Mouse (Mus musculus): ENCODE data around the gene U2af1. TPM values are rescaled to one million over a fixed set of nuclear protein-coding genes. Genes with fewer than 3 reads are reported as not detected.

U2af1 gene
- polyA plus RNA-seq, 1 experiment: 160 TPM

DNA sequence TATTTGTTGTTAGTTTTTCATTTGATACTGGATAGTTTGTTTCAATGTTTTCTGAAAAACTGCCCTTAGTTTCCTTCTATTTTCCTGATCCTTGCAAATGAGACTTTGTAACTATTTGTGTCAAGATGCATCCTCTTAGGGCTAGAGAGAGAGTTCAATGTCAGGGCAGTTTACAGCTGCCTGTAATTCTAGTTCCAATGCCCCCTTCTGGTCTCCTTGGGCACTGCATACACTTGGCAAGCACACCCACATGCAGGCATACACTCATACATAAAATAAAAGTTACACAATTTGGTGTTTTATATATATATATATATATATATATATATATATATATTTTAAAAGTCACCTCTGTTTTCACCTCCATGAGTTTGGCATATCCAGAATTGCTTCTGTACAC, 4.2 kb upstream of the U2af1 start:
- DNase-seq (ENCODE audit: low spot score): no peak

DNA sequence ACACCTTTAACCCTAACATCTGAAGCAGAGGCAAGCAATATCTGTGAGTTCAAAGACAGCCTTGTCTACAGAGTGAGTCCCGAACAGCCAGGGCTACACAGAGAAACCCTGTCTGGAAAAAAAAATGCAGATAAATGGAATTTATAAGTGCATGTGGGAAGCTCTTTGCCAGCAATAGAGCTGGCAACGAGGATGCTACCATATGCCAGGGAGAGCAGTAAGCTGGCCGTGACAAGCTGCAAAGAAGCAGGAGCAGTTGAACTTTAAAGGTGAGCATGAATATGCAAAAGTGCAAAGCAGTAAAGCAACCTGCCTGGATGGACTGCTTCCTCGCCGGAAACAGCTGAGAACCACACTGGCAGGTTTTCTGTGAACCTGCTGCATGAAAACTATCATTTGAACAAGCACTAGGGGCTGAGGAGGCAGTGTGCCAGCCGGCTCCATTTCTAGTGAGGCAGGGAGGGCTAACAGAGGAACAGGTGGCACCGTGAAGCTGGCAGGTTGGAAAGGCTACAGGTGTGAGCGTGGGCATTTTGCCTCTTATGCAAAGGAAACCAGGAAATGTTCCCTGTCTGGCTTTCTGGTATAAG, 2.1 kb upstream of the U2af1 start:
- no peak for DNase-seq (ENCODE audit: low spot score)

DNA sequence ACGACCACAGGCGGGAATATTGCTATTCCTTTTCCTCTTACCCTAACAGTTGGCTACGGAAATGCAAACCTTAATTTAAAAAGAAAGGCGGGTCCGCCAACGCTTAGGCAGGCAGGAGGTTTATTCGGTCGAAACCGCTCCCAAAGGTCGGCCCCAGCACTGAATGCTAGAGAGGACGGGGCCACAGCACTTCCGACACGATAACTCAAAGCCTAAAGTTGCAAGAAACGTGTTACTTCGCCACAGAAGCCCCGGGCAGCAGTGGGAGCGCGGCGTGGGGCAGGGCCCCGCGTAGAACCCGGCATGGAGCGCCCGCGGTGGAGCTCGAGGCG, 590 bp downstream of the U2af1 start:
- DNase-seq (ENCODE audit: low spot score): no peak

DNA sequence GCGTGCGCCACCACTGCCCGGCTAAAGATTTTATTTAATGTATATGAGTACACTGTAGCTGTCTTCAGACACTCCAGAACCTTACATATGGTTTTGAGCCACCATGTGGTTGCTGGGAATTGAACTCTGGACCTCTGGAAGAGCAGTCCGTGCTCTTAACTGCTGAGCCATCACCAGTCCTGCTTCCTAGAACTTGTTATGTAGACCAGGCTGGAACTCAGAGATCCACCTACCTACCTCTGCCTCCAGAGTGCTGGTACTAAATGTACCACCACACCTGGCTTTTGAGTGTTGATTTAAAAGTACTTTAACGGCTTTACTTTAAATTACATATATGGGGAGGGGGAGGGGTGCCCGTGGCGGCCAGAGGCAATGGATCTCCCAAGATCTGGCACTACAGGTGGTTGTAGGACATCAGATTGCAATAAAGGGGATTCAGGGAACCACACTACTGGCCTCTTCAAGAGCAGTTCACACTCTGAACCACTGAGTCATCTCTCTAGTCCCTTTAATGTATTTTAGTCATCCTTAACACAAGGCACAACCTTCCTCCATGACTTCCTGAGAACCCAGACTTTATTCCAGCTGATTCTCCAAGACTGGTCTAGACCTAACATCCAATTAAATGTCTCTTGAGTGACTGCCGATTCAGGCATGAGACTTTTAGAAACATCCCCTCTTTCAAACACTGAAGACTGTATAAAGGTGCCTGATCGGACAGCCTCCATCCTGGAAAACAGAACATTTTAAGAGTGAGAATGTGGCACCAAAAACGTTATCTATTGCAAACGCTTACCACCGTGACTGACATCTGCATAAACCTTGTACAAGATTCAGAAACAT, 1.3 kb downstream of the U2af1 start:
- no peak for DNase-seq (ENCODE audit: low spot score)

DNA sequence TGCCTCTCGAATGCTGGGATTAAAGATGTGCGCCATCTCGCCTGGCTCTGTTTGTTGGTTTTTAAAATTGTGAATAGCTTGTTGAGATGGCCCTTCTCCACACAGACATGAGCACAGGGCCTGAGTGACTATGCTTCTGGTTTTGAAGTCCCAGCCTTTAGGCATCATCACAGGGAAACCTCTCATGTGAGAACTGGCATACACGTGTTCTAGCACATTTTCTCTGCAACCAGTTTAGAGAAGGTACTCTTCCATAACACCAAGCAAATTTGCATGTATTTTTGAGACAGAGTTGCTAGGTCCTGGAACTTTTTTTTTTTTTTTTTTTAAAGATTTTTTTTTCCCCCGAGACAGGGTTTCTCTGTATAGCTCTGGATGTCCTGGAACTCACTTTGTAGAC, 2.0 kb downstream of the U2af1 start:
- no peak for DNase-seq (ENCODE audit: low spot score)

DNA sequence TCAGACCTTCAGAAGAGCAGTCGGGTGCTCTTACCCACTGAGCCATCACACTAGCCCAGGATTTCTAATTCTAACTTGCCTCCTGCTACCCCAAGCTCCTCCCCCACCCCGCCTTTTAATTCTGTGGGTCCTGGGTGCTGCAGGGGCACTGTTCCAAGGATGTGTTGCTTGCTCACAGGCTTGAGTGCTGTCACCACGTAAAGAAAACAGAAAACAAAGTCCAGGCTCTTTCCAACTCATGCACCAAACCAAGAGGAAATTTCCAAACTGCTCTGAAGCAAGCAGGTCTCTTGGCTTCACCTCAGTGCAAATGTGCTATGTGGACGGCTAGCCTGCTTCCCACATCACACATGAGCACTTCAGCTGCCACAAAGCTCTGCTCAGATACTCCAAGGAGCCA, 3.3 kb downstream of the U2af1 start:
- no peak for DNase-seq (ENCODE audit: low spot score)

DNA sequence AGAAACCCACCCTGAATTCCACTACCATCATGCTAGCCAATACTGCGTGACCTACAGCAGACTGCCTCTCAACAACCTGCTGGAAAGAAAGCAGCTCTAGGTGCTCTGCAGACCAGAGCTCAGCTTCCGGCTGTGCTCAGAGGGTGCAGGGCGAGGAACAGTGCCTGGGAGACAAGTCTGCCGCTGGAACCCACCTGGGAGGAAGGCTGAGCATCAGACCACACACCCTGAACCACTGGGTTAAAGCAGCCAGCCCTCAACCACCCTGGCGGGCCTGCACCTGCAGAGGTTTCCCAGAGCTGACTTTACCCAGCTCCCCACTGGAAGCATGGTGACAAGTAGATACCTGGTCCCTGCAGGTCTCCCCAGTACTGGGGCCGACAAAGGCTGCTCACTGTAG, 5.4 kb downstream of the U2af1 start:
- DNase-seq (ENCODE audit: low spot score): no peak

DNA sequence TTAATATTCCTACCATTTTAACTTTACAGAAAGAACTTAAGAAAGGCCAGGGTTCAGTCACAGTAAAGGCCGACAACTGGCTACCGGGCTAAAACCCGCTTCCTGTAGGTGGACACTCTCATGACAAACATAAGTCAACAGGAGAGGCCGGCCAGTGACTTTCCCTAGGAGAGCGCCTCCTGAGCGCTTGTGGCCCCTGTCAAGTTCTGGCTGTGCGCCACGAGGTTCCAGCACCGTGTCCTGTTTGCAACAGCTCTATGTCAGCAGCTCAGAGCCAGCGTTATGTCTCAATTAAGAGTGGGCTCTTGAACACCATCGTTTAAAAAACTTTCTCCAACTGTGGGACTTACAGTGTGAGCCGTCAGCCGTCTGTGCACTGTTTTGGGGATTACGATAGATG, 6.5 kb downstream of the U2af1 start:
- no peak for DNase-seq (ENCODE audit: low spot score)

DNA sequence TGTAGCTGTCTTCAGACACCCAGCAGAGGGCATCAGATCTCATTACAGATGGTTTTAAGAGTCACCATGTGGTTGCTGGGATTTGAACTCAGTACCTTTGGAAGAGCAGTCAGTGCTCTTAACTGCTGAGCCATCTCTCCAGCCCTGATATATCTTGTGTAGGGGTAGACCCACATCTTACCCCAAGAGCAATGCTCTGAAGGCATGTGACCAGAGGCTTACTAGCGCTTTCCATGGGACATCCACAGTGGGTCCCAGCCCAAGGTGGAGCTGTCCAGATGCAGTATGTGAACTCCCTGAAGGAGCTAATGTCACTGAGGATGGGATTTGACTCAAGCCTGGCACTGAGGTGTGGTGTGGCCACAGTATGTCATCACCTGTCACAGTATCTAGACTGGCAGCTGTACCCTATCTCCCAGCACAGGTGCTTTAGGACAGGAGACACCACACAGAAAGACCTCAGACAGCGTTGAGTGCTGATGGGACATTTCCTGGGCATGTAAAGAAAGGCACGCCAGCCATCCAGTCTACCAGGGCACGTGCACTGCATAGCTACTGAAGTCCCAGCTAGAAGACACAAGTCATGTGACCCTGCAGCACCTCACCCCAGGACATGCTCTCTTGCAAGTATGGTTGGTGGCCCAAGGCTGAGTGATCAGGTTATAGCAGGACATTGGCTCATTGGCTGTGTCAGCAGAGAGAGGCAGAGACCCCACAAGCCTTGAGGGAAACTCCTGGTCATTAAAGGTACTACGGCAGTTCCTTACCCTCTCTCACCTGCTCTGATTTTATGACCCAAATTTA, 12.3 kb downstream of the U2af1 start:
- DNase-seq (ENCODE audit: low spot score): no peak

DNA sequence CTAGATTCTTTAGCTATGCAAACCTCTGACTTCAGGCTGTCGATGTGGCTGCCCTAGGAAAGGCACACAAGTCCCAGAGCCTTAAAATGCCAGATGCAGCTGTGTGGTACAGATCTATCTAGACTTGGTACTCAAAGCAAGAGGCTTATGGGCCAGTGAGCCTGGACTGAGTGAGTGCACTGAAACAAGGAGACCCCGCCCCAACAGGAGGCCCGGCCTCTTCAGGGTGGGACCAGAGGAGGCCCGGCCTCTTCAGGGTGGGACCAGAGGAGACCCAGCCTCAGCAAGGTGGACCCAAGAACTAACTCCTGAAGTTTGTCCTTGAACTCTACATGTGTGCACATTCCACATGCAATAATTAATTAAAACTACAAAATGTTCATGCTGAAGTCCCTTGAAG, 15.8 kb downstream of the U2af1 start:
- DNase-seq (ENCODE audit: low spot score): no peak

DNA sequence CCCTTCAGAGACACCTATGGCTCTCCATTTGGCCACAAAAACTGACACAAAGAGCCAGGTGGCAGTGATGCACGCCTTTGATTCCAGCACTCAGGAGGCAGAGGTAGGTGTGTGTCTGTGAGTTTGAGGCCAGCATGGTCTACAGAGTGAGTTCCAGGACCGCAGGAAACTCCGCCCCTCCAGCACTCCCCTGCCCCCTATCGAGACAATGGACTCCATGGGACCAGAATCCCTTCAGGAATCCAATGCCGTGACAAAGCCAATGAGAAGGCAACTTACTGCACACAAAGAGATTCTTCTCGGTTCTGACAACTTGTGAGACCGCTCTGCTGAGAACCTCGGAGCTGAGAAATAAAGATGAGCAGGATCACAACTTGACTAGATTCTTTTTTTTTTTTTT, 16.4 kb downstream of the U2af1 start:
- no peak for DNase-seq (ENCODE audit: low spot score)

DNA sequence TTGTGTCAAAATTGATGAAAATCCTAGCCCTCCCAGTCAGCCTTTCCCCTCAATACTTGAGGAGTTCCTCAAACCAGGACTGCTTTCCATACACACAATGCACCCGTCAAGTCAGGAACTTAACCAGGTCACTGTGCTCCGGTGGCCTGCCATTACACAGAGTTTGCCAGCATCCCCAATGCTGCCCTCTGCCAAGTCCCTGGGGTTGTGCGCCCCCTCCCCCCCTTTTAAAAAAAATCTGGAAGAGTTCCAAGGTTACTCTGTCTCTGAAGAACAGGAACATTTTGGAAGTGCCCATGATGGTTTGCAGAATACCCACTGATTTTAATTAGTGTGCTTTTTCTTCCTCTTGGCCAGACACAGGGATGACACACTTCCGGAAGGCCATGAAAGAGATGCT, 19.0 kb downstream of the U2af1 start:
- no peak for DNase-seq (ENCODE audit: low spot score)

DNA sequence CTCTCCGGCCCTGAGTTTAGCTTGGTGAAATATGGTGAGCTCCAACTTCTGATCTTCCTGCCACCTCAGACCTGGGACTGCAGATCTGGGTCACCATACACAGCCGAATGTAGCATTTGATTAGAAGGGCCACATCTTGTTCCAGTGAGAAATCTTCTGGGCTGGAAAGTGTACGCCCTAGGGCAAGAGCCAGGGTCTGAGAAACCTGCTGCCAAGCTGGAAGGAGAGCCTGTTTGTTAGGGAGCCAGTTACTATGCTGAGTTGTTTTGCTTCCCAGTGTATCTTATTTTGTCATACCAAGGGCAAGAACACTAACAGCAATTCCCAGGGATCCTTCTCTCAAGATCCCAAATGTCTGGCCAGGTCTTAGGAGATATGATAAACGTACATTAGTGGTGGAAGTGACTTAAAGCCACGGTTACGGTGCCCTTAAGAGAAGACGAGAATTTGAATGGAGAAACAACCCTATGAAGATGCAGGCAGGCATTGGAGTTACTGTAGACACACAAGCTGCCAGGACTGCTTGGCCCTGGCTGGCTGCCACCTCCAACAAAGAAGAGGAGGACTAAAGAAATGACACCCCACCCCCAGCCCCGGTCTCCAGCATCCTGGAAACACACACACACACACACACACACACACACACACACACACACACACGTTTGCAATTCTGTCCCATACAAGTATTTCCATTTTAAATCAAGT, 20.7 kb downstream of the U2af1 start:
- DNase-seq (ENCODE audit: low spot score): no peak

DNA sequence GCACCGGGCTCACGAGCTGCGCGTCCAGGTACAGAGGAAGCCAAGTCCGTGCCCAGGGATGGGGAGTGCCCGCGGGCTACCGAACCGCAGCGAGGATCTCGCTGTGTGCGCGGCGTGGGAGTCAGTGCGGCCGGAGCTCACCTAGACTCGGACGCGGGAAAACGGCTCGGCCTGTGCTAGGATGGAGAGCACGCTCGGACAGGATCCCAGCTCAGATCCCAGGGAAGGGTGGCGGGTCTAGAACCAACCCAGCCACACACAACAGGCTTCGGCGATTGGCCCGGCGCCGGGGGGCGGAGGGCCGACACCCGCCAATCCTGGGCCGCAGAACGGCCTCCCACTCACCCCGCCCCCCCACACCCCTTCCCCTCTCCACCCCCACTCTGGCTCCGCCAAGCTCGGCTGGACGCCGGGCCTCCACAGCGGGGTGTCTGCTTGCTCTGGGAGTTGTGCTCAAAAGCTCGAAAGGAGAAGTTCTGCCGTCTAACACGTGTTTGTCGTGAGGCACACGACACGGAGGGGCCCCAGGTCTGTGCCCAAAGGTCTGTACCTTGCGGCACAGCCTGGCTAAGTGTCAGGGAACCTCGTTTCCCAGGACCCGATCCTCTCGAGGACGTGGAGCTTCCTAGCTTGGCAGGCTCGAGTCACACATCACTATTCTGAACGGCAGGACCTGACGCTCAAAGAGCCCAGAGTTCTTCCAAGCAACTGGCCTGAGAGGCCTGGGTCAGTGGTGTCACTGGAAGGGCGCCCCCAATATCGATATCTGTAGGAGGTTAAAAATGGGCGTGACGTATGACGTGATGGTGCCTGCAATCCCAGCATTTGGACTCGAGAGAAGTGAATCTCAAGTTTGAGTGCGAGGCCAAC, 21.5 kb downstream of the U2af1 start, which contains the start of gene Cbs:
Gene Cbs, minus strand, starts transcription at position 297 of the 870 bp plus-strand sequence.
- DNase-seq (ENCODE audit: low spot score): peak; percentile 62

DNA sequence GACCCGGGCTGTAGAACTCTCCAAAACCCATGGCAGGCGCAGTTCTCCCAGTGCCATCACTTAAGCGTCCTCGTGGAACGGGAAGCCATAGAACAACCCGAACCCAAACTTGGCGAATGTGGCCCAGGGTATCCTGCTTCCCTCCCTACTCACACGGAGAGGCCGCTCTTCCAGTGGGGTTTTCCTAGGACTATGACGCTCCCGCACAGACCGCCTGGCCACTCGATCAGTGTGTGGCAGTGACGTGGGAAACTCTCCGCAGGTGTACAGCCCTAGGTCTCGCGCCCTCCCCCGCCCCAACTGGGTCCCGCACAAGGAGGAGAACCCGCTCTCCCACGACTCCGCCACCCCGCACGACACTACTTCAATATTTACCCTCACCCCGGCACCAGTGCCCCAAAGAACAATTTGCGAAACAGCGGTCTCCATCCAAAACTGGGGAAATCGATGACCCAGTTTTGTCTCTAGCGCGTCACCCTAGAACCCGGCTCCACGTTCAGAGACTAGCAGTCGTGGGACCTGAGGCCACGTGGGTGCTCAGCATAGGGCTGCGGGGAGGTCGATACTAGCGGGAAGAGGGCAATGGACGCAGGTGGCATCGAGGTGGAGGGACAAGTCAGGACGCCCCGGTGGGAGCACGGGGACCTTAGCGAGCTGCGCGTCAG, 22.3 kb downstream of the U2af1 start:
- DNase-seq (ENCODE audit: low spot score): no peak

DNA sequence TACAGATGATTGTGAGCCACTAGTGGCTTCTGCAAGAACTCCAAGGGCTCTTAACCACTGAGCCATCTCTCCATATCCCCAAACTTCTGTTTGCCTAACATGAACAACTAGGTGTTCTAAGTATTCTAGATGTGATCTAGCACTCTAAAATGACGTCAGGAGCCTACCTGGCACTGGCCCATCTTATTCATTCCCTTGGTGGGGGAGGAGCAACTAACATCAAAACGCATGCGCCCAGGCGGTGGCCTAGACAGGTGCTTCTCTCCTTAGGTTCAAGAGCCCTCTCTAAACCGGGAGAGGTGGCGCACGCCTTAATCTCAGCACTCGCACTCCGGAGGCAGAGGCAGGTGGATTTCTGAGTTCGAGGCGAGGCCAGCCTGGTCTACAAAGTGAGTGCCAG, 22.9 kb downstream of the U2af1 start:
- DNase-seq (ENCODE audit: low spot score): no peak

DNA sequence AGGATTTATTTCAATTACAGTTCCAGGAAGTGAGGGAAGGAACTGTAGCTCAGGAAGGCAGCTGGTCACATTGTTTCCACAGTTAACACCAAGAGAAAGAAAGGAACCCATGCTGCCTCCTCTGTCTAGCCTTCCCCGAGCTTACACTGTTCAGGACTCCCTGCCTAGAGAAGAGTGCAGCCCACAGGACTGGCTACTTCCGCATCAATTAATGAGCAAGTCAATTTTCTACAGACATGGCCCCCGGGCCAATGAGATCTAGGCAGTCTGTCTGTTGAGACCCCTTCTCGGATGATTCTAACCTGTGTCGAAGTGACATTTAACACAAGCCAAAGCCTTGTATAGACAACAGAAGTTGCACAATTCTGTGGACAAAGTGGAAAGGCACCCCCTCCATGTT, 23.8 kb downstream of the U2af1 start:
- DNase-seq (ENCODE audit: low spot score): no peak

DNA sequence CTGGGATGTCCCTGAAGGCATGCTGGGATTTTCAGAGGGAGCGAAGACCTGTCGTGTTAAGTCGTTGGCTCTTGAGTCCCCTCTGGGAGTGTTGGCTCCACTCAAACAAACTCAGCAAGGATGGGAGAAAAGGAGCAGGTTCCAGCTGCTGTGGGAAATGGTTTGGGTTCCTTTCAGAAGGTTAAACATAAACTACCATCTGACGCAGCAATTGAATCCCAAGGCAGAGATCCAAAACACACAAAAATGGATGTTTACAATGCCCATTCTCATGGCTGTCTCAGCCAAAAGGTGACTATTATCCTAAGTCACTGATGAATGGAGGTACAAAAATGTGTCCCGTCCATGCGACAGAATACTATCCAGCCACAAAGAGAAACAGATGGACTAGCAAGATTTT, 25.7 kb downstream of the U2af1 start:
- DNase-seq (ENCODE audit: low spot score): no peak

DNA sequence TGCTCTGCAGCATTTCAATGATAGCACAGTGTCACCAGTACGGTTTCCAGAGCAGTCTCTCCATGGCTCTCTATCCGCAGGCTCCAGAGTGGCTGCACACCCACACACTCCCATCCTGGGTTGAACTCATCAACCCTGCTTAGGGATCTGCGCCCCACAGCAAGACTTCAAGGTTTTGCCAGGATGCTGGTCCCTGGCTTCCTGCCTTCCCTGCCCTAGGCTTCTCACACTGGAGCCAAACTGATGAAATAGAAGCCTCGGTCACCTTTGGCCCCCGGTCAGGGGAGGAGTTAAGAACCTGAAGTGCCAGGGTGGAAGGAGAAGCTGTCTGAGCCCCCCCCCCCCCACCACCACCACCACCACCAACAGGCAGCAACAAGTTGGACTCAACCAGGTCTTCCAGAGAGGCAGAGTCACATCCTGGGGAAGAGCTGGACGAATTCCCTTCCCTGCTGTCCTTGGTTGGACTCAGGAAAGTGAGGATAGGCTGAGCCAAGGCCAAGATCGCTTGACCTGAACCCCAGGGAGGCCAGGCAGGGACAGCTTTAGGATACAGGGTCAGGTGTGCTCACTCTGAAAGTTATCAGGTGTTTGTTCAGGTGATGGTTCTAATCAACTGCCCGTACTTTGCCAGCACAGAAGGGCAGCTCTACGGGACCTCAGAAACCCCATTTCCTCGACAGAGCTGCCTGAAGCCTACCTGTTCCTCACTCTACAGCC, 27.5 kb downstream of the U2af1 start:
- no peak for DNase-seq (ENCODE audit: low spot score)

DNA sequence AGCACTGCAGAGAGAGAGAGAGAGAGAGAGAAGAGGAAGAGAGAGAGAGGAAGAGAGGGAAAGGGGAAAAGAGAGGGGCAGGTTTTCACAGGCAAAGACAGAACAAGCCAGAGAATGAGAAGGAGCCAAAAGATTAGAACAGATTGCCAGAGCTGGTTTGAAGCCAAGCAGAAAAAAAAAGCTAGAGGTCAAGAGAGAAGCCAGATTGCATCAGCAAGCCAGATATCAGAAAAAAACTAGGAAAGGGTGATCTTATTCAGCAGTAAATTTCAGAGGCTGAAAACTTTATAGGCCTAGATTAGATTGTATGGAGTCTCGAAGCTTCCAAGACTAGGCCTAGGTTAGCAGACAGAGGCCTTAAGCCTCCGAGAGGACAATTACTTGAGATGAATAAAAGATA, 30.7 kb downstream of the U2af1 start:
- DNase-seq (ENCODE audit: low spot score): no peak

Data from urinary bladder, adult 2 months (tissue).